Mouse (Mus musculus) bone marrow macrophage, adult 2 months (primary cell): ENCODE measurements around the gene Fkbp15. TPM values are rescaled to one million over a fixed set of nuclear protein-coding genes. Genes with fewer than 3 reads are reported as not detected.

Source experiments
- H3K27ac ChIP-seq: 2 replicates; pipeline ENCODE4 v1.5.1; 2012; ENCODE audit warnings: low read depth, low read length; ENCODE audit not compliant: insufficient read depth
- H3K4me1 ChIP-seq: 2 replicates; pipeline ENCODE4 v1.6.1; 2012; ENCODE audit warnings: low read length; ENCODE audit not compliant: control insufficient read depth, insufficient read depth
- H3K4me3 ChIP-seq: 2 replicates; pipeline ENCODE4 v1.5.1; 2012; ENCODE audit warnings: mild to moderate bottlenecking, low read length, moderate library complexity; ENCODE audit not compliant: insufficient read depth
- CTCF ChIP-seq: IDR thresholded peaks from 2 replicates; pipeline ENCODE4 v1.5.1; 2012; ENCODE audit warnings: low read depth, mild to moderate bottlenecking, low read length, moderate library complexity
- POLR2A ChIP-seq: IDR thresholded peaks from 2 replicates; pipeline ENCODE4 v1.6.1; 2012; ENCODE audit warnings: mild to moderate bottlenecking, low read depth, low read length, borderline replicate concordance
- polyA plus RNA-seq: library from polyadenylated mRNA; stranded (reverse); fragments of >200 nt; gene quantifications from 2 replicates; pipeline ENCODE4 v1.2.4, GENCODE M21; 2012; ENCODE audit not compliant: missing spikeins, insufficient read depth, insufficient read length

Fkbp15 gene
- polyA plus RNA-seq, 1 experiment: 95.1 TPM

GRCm38 (mm10) chr4:62286257-62286991 is 73.9 kb downstream of the Fkbp15 start:
- peak overlapping the region; percentile 88 for H3K27ac ChIP-seq
- H3K4me1 ChIP-seq: peaks cover 71% of the 10 kb centered on the region
- peak; percentile 50; the same call in 1 of the 2 replicates for TF ChIP-seq POLR2A
- no peak for TF ChIP-seq CTCF
- peak overlapping the region; percentile 88 for H3K4me3 ChIP-seq

- Histone ChIP-seq H3K4me1 (peaks cover 72% of the 10 kb centered on the region), H3K4me3 (no peak overlapping the region), H3K27ac (no peak overlapping the region)
- TF ChIP-seq POLR2A: no peak
- no peak for TF ChIP-seq CTCF
Observed at GRCm38 (mm10) chr4:62285576-62285975, 74.8 kb downstream of the Fkbp15 start.

GRCm38 (mm10) chr4:62282969-62283368 is 77.4 kb downstream of the Fkbp15 start:
- TF ChIP-seq POLR2A (no peak), CTCF (no peak)
- H3K27ac ChIP-seq: peak overlapping the region; percentile 93
- H3K4me3 ChIP-seq: no peak overlapping the region
- H3K4me1 ChIP-seq: peaks cover 67% of the 10 kb centered on the region

GRCm38 (mm10) chr4:62281319-62281718 is 79.0 kb downstream of the Fkbp15 start:
- Histone ChIP-seq H3K4me3 (no peak overlapping the region), H3K27ac (peak overlapping the region; percentile 93), H3K4me1 (peaks cover 66% of the 10 kb centered on the region)
- TF ChIP-seq CTCF: no peak
- no peak for TF ChIP-seq POLR2A

GRCm38 (mm10) chr4:62278081-62278480 is 82.3 kb downstream of the Fkbp15 start:
- Histone ChIP-seq H3K4me1 (peaks cover 53% of the 10 kb centered on the region), H3K27ac (no peak overlapping the region), H3K4me3 (no peak overlapping the region)
- TF ChIP-seq CTCF (no peak), POLR2A (no peak)

DNA sequence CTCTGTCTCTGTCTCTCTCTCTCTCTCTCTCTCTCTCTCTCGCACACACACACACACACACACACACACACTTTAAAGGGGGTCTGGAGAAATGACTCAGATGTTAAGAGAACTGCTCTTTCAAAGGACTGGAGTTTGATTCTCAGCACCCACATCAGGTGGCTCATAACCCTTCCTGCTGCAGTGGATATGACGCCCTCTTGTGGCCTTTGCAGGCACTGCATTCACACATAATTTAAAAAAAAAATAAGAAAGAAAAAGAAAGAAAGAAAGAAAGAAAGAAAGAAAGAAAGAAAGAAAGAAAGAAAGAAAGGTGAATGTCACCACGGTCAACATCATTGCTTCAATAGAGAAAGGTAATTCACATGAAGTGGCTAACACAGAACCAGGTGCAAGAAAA is 83.1 kb downstream of the Fkbp15 start:
- no peak overlapping the region for H3K4me3 ChIP-seq
- no peak for TF ChIP-seq CTCF
- TF ChIP-seq POLR2A: no peak
- peaks cover 45% of the 10 kb centered on the region for H3K4me1 ChIP-seq
- no peak overlapping the region for H3K27ac ChIP-seq

GRCm38 (mm10) chr4:62276642-62277041 is 83.7 kb downstream of the Fkbp15 start:
- no peak overlapping the region for H3K27ac ChIP-seq
- TF ChIP-seq POLR2A: no peak
- TF ChIP-seq CTCF: no peak
- no peak overlapping the region for H3K4me3 ChIP-seq
- peaks cover 39% of the 10 kb centered on the region for H3K4me1 ChIP-seq

DNA sequence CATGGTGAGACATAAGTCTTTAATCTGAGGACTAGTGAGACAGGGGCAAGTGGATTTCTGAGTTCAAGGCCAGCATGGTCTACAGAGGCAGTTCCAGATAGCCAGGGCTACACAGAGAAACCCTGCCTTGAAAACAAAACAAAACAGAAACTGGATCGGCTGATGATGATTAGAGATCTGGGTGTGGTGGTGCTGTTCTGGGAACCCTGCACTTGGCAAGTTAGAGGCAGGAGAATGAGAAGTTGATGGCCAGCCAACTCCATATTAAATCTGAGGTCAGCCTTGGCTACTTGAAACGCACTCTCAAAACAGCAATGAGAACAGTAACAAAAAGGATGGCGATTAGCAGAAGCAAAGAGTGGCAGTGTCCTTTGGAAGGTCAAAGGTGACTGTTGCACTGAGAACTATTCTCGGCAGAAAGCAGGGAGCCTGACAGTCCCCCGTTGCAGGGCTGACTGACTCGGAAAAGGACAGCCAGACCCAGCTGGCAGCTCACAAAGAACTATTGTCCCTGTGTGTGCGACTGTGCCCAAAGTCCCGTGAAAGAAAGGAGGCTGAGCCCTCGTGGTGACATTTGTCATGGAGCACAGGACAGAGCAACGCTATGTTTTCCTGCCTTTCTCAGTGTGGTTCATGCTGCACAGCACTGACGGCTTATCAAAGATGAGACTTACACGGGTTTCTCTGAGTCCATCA is 85.4 kb downstream of the Fkbp15 start:
- Histone ChIP-seq H3K27ac (no peak overlapping the region), H3K4me1 (peaks cover 23% of the 10 kb centered on the region), H3K4me3 (no peak overlapping the region)
- TF ChIP-seq POLR2A: no peak
- no peak for TF ChIP-seq CTCF

- no peak overlapping the region for H3K4me3 ChIP-seq
- TF ChIP-seq CTCF (no peak), POLR2A (no peak)
- H3K4me1 ChIP-seq: peaks cover 15% of the 10 kb centered on the region
- H3K27ac ChIP-seq: no peak overlapping the region
Observed at GRCm38 (mm10) chr4:62273916-62274315, 86.4 kb downstream of the Fkbp15 start.

DNA sequence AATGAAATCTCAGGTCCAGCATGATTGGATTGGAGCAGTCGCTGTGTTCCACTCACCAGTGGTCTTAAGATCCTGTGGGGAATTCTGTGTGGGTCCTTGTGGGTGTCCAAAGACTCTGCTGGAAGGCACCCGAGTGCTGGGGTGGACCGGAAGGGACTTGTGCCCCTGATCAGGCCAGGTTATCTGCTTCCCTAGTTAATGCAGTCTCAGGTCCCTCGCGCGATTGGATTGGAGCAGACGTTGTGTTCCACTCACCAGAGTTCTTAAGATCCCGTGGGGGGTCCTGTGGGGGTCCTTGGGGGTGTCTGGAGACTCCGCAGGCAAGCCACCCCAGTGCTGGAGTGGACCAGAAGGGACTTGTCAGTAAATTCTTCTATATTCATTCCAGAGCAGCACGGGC is 87.7 kb downstream of the Fkbp15 start:
- Histone ChIP-seq H3K4me1 (peaks cover 15% of the 10 kb centered on the region), H3K27ac (no peak overlapping the region), H3K4me3 (no peak overlapping the region)
- TF ChIP-seq CTCF (no peak), POLR2A (no peak)
